Mouse (Mus musculus) embryonic facial prominence, embryonic 15.5 days (tissue): ENCODE data around the gene Abhd2. TPM values are rescaled to one million over a fixed set of nuclear protein-coding genes. Genes with fewer than 3 reads are reported as not detected.

Experiments
- ATAC-seq: fragments of 200-750 bp; cut with Nextera tagmentation; 2 replicates; pipeline ENCODE4 v1.8.0; 2017; ENCODE audit warnings: low read depth, moderate TSS enrichment; ENCODE audit not compliant: insufficient number of reproducible peaks, low FRiP score, low TSS enrichment
- H3K27ac ChIP-seq: fragments of 300-500 bp; sonication (generic); replicated peaks from 2 replicates; pipeline ENCODE4 v1.5.1; 2015; ENCODE audit warnings: mild to moderate bottlenecking, inconsistent platforms
- H3K27me3 ChIP-seq: fragments of 300-500 bp; sonication (generic); 2 replicates; pipeline ENCODE4 v1.6.1; 2015; ENCODE audit warnings: inconsistent platforms
- H3K36me3 ChIP-seq: fragments of 300-500 bp; sonication (generic); 2 replicates; pipeline ENCODE4 v1.6.1; 2015; ENCODE audit warnings: mild to moderate bottlenecking, inconsistent platforms
- H3K4me1 ChIP-seq: fragments of 300-500 bp; sonication (generic); 2 replicates; pipeline ENCODE4 v1.6.1; 2015; ENCODE audit warnings: inconsistent platforms
- H3K4me2 ChIP-seq: fragments of 300-500 bp; sonication (generic); replicated peaks from 2 replicates; pipeline ENCODE4 v1.6.1; 2015; ENCODE audit warnings: mild to moderate bottlenecking, inconsistent platforms
- H3K4me3 ChIP-seq: fragments of 300-500 bp; sonication (generic); replicated peaks from 2 replicates; pipeline ENCODE4 v1.5.1; 2015; ENCODE audit warnings: mild to moderate bottlenecking, inconsistent platforms
- H3K9ac ChIP-seq: fragments of 300-500 bp; sonication (generic); 2 replicates; pipeline ENCODE4 v1.6.1; 2015; ENCODE audit warnings: inconsistent platforms
- H3K9me3 ChIP-seq: fragments of 300-500 bp; sonication (generic); replicated peaks from 2 replicates; pipeline ENCODE4 v1.6.1; 2016; ENCODE audit warnings: inconsistent platforms
- WGBS: fragments of 180-500 bp; shearing (Covaris S2); methylation state at CpG from one replicate; pipeline ENCODE4 v1.1.7; 2015; 5-methylcytosine and 5-hydroxymethylcytosine counted together
- polyA plus RNA-seq: library from polyadenylated mRNA; unstranded; fragments of >200 nt; fragmentation: Nextera tagmentation; extraction: Ambion mirVana; gene quantifications from 2 replicates; pipeline ENCODE4 v1.2.1, GENCODE M21; 2015

Gene Abhd2
- polyA plus RNA-seq, 1 experiment from 2014 or later: 13.6 TPM

DNA sequence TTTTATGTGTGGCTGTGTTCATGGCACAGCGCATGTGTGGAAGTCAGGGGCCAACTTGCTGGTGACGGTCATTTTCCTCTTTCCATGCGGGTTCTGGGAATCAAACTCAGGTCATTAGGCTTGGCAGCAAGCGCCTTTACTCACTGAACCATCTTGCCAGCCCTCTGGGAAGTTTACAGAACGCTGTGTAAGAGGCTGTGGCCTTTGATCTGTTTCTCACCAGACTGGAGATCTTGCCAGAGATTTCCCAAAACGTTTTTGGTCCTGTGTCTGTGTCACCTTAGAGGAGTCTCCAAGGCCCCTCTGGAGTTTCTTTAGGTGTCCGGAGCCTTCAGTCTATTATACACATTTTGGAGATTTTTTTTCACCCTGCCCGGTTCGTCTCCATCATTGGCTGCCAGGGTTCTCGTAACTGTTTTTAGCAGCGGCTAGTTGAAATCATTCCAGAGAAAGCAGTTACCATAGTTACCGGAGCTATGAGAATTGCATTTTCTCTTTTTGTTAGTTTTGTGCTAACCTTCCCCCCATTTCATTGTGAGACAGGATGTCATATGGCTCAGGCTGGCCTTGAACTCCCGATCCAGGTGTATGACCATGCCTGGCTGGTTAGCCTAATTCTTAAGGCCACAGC, 22.3 kb downstream of the Abhd2 start:
- 72% methylated on average over 13 of the region's 13 CpGs for WGBS
- H3K4me1 ChIP-seq: peaks cover 31% of the 10 kb centered on the region
- H3K27me3 ChIP-seq: no peaks in the 10 kb centered on the region
- no peak overlapping the region for H3K27ac ChIP-seq
- H3K4me2 ChIP-seq: no peak overlapping the region
- H3K9ac ChIP-seq: no peak overlapping the region
- H3K9me3 ChIP-seq: no peaks in the 10 kb centered on the region
- ATAC-seq: no peak
- H3K36me3 ChIP-seq: peaks cover 26% of the 10 kb centered on the region; the same call in 1 of the 2 replicates
- no peak overlapping the region for H3K4me3 ChIP-seq

DNA sequence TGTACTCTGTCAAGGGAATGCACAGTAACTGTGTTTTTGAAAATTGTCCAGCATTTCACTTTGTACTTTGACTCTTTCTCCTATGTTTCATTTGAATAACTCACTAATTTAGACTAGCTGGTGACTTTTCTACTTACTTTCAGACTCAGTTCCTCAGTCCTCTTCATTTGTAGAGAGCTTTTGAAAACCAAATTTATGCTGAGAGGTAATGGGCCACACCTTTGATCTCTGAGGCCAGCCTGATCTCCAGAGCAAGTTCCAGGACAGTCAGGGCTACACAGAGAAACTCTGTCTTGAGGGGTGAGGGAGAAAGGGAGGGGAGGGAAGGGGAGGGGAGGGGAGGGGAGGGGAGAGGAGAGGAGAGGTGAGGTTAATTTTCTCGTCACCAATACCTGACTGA, 25.7 kb downstream of the Abhd2 start:
- Histone ChIP-seq H3K36me3 (peaks cover 26% of the 10 kb centered on the region; the same call in 1 of the 2 replicates), H3K9ac (no peak overlapping the region), H3K9me3 (no peaks in the 10 kb centered on the region), H3K4me2 (no peak overlapping the region), H3K27me3 (no peaks in the 10 kb centered on the region), H3K4me1 (peaks cover 26% of the 10 kb centered on the region; the same call in 1 of the 2 replicates), H3K27ac (no peak overlapping the region), H3K4me3 (no peak overlapping the region)
- no peak for ATAC-seq
- 38% methylated on average over 1 of the region's 1 CpGs for WGBS

DNA sequence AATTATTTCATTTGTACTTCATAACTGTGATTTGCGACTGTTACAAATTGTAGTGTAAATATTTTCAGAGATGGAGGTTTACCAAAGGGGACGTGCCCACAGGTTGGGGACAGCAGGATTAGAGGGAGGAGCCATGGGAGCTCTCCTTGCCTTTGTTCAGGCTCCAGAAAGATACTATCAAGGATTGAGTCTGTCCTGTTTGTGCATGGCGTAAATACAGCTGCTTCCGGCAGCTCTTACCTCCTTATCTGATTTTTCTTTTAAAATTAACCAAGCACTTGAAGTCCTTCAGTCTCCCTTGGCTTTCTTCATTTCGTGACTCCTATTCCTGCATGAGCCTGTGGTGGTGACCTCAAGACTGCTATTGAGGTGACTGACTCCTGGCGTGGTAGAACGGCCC, 26.5 kb downstream of the Abhd2 start:
- H3K9me3 ChIP-seq: no peaks in the 10 kb centered on the region
- no peak for ATAC-seq
- 70% methylated on average over 7 of the region's 7 CpGs for WGBS
- no peak overlapping the region for H3K4me2 ChIP-seq
- H3K4me3 ChIP-seq: no peak overlapping the region
- H3K27me3 ChIP-seq: no peaks in the 10 kb centered on the region
- H3K27ac ChIP-seq: no peak overlapping the region
- peaks cover 18% of the 10 kb centered on the region; the same call in 1 of the 2 replicates for H3K4me1 ChIP-seq
- H3K36me3 ChIP-seq: peaks cover 24% of the 10 kb centered on the region; the same call in 1 of the 2 replicates
- no peak overlapping the region for H3K9ac ChIP-seq

DNA sequence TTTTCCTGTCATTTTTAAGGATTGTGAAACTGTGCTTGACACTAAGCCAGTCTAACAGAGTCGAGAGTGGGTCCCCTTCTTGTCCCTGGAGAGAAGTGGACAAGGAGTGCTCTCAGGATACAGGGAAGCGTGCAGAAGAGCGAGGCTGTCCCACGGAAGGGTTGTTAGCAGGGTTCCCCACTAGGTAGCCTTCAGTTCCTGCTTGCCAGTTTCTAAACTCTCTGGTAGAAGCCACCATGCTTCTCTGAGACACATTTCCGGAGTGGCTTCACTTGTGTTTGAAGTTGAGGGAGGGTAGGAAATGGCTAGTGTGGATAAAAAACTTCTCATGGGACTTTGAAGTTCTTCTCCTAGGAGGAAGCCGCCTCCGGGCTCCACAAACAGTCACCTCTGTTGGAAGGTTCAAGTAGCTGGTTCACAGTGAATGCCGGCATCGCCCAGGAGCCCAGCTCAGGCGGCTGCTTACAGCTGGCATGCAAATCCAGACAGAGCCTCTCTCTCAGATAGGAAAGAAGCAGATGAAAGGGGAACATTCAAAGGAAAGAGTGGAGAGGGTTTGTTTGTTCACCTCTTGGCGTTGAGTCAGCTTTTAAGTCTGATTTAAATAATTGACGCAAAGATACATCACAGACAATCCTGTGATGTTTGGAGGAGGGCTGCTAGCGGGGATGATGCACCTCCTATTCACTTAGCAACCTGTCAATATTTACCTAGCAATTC, 27.6 kb downstream of the Abhd2 start:
- Histone ChIP-seq H3K36me3 (peaks cover 19% of the 10 kb centered on the region; the same call in 1 of the 2 replicates), H3K4me3 (no peak overlapping the region), H3K4me2 (no peak overlapping the region), H3K9ac (no peak overlapping the region), H3K4me1 (peaks cover 14% of the 10 kb centered on the region; the same call in 1 of the 2 replicates), H3K9me3 (no peaks in the 10 kb centered on the region), H3K27ac (peak overlapping the region; percentile 48; the same call in 1 of the 2 replicates), H3K27me3 (no peaks in the 10 kb centered on the region)
- 54% methylated on average over 13 of the region's 13 CpGs for WGBS
- ATAC-seq: no peak

DNA sequence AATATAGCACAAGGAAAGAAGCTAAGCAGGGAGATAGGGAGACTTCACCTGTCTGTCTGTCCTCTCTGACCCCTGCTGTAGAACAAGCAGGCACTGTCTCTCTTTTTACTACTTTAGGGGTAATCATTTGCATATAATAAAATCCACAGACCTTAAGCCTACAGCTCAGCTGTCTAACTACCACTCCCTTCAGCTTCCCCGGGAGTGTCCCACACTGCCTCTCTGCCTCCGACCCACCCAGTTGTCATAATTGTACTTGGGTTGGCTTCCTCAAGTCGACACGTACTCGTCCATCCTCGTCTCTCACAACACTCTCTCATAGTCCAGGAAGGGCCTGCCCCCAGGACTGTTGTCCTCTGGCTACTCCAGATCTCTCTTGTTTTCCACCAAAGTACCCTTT, 29.1 kb downstream of the Abhd2 start:
- H3K36me3 ChIP-seq: peaks cover 13% of the 10 kb centered on the region; the same call in 1 of the 2 replicates
- H3K9me3 ChIP-seq: no peaks in the 10 kb centered on the region
- H3K4me3 ChIP-seq: no peak overlapping the region
- no peak overlapping the region for H3K9ac ChIP-seq
- H3K4me1 ChIP-seq: peaks cover 14% of the 10 kb centered on the region; the same call in 1 of the 2 replicates
- no peaks in the 10 kb centered on the region for H3K27me3 ChIP-seq
- H3K27ac ChIP-seq: no peak overlapping the region
- WGBS: 67% methylated on average over 6 of the region's 6 CpGs
- no peak for ATAC-seq
- no peak overlapping the region for H3K4me2 ChIP-seq

DNA sequence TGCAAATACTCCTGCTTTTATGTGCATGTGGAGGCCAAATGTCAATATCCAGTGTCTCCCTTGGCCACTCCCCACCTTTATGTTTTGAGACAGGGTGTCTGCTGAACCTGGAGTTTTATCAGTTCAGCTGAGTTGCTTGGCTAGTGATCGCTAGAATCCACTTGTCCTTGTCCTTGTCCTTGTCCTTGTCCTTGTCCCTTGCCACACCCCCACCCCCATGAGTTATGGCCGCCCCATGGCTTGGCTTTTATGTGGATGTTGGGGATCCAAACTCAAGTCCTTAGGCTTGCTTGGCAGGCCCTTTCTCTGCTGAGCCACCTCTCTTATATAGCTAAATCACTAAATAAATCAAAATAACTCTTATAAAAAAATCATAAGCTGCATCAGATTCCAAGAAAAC, 29.6 kb downstream of the Abhd2 start:
- Histone ChIP-seq H3K27me3 (no peaks in the 10 kb centered on the region), H3K4me3 (no peak overlapping the region), H3K9ac (no peak overlapping the region), H3K27ac (0 out of 2 replicates have a peak overlapping the region, but pooled peaks have one; percentile 23), H3K4me2 (no peak overlapping the region), H3K4me1 (peaks cover 14% of the 10 kb centered on the region; the same call in 1 of the 2 replicates), H3K9me3 (no peaks in the 10 kb centered on the region), H3K36me3 (peaks cover 9% of the 10 kb centered on the region; the same call in 1 of the 2 replicates)
- WGBS: 96% methylated on average over 2 of the region's 2 CpGs
- ATAC-seq: no peak

DNA sequence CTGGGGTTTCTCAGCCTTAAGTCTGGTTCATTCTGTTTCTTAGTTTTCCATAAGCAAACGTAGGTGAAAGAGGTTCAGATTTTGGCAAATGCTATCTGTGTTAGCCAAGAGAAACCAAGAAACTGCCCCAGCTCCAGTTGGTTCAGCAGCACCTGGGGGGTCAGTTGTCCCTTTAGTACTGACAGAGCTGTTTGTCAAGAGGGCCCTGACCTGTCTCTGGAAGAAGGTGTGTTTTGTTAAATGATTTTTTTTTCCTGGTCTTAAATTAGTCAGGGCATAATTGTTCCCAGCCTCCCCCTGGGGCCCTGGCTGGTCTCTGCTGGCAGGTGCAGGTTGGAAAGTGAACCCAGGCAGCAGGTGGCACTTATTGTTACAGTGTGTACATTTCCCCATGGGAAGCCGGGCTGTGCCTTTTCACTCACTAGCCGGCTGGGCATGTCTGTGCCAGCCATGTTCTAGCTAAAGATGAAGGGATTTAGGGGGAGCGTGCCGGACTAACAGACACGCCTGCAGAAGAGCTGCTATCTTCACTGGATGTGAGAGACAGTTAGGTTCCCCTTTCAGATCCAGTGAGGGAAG, 30.3 kb downstream of the Abhd2 start:
- peaks cover 2% of the 10 kb centered on the region; the same call in 1 of the 2 replicates for H3K36me3 ChIP-seq
- WGBS: 58% methylated on average over 6 of the region's 6 CpGs
- peak; percentile 74 for ATAC-seq
- H3K4me1 ChIP-seq: peaks cover 14% of the 10 kb centered on the region; the same call in 1 of the 2 replicates
- H3K27me3 ChIP-seq: no peaks in the 10 kb centered on the region
- no peak overlapping the region for H3K9ac ChIP-seq
- H3K27ac ChIP-seq: no peak overlapping the region
- no peak overlapping the region for H3K4me3 ChIP-seq
- no peak overlapping the region for H3K4me2 ChIP-seq
- H3K9me3 ChIP-seq: no peaks in the 10 kb centered on the region

DNA sequence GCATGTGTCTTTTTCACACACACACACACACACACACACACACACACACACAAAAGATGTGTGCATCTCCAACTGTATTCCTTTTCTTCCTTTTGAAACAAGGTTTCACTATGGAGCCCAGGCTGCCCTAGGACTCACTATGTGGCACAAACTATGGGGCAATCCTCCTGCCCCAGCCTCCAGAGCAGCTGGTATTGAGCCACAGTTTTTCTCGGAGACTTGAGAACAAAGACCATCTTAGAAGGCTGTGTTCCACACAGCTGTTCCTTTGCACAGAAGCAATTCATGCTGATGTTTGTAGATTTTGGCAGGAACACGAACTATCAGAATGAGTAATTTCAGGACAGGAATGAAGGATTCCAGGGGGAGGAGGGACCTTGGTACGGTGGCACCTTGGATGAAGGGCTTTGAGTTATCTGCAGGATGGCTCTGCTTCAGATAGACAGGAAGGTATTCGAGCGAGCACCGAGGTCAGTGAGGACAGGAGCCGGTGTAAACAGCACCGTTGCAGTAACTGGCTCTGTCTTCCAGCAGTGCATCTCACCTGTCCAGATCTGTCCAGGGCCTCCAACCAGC, 35.5 kb downstream of the Abhd2 start:
- Histone ChIP-seq H3K4me1 (peaks cover 42% of the 10 kb centered on the region), H3K9me3 (no peaks in the 10 kb centered on the region), H3K4me3 (no peak overlapping the region), H3K27me3 (no peaks in the 10 kb centered on the region), H3K36me3 (no peaks in the 10 kb centered on the region), H3K4me2 (no peak overlapping the region), H3K9ac (no peak overlapping the region), H3K27ac (no peak overlapping the region)
- ATAC-seq: no peak
- 67% methylated on average over 8 of the region's 8 CpGs for WGBS

DNA sequence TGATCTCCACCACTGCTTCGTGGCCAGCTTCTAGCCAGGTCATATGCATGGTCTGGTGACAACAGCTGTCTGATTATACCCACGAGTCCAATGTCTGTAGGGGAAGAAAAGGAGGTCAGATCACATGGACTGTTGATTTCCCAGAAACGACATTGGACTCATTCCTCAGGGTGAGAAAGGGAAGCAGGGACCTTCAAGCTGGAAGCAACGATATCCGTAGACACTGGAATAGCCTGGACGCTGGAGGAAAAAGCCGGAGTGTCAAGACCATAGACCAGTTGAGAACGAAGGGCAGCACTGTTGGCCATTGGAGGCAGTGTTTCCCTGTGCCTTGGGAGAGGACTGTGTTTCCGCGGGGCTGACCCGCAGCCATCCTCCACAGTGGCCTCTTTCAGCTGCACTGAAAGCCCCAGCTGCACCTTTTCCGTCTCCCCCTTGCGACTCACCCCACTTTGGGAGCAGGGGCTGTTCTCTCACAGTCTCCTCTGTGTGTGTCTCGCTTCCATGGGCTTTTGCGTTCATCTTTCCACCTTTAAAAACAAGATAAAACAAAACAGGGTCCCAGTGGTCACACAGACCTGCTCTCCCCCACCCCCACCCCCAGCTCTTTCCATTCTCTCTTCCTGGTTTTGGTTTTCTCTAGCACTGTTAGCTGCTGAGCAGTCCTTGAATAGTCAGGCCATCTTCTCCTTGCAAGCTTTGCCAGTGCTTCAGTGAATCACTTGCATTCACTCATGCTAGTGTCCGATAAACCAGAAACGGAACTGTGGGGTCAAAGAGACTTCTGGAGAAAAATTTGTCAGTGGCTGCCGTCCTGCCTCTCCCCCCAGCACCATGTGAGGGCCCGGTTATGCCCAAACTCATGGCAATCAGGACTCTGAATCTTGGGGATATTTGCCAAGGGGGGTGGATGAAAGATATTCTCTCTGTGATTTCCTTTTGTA, 36.5 kb downstream of the Abhd2 start:
- no peaks in the 10 kb centered on the region for H3K27me3 ChIP-seq
- H3K4me1 ChIP-seq: peaks cover 52% of the 10 kb centered on the region
- no peak overlapping the region for H3K9ac ChIP-seq
- no peaks in the 10 kb centered on the region for H3K36me3 ChIP-seq
- no peak overlapping the region for H3K4me2 ChIP-seq
- no peaks in the 10 kb centered on the region for H3K9me3 ChIP-seq
- H3K27ac ChIP-seq: peak overlapping the region; percentile 67; the same call in 1 of the 2 replicates
- H3K4me3 ChIP-seq: no peak overlapping the region
- WGBS: 53% methylated on average over 19 of the region's 19 CpGs
- no peak for ATAC-seq

DNA sequence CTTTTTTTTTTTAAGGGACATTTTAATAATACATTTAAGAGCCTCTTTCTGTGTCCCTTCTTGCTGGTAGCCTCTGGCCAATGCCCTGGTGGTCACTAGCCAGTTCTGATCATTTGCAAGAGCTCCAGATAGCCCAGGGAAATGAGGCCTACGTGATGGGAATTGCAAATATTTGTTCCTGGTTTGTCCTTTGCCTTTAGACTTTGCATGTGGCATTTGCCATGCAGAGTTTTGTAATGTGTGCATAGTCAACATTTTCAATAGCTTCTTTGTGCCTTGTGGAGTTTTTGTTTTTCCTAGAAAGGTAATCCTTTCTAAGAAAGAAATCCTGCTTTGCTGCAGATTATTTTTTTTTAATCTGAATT, 37.2 kb downstream of the Abhd2 start:
- Histone ChIP-seq H3K27ac (peak overlapping the region; percentile 67; the same call in 1 of the 2 replicates), H3K27me3 (no peaks in the 10 kb centered on the region), H3K4me2 (no peak overlapping the region), H3K4me1 (peaks cover 58% of the 10 kb centered on the region), H3K4me3 (no peak overlapping the region), H3K9me3 (no peaks in the 10 kb centered on the region), H3K36me3 (no peaks in the 10 kb centered on the region), H3K9ac (no peak overlapping the region)
- ATAC-seq: no peak
- 48% methylated on average over 1 of the region's 1 CpGs for WGBS
